Mouse (Mus musculus): ENCODE measurements around the gene Srp14. TPM values are rescaled to one million over a fixed set of nuclear protein-coding genes. Genes with fewer than 3 reads are reported as not detected.

The Srp14 gene
- total RNA-seq (2022), result 100 to 1,000 TPM; 124 to 135 (median 133) TPM

GRCm38 (mm10) chr2:118479550-118479909 lies at the start of gene Srp14:
TSS of gene Srp14 (minus strand) at chr2:118479711.
- DNase-seq (ENCODE audit: low spot score), result peak; percentile 91

- no peak for DNase-seq (ENCODE audit: low spot score)
Measured at GRCm38 (mm10) chr2:118526545-118526944, 47.0 kb upstream of the Srp14 start.

- no peak for DNase-seq (ENCODE audit: low spot score)
Measured at GRCm38 (mm10) chr2:118524811-118525210, 45.3 kb upstream of the Srp14 start.

GRCm38 (mm10) chr2:118523163-118523730 lies 43.7 kb upstream of the Srp14 start:
- DNase-seq (ENCODE audit: low spot score), result no peak

- no peak for DNase-seq (ENCODE audit: low spot score)
Measured at GRCm38 (mm10) chr2:118522265-118522664, 42.8 kb upstream of the Srp14 start.

GRCm38 (mm10) chr2:118520042-118520933 lies 40.8 kb upstream of the Srp14 start:
- peak; percentile 70 for DNase-seq (ENCODE audit: low spot score)

- no peak for DNase-seq (ENCODE audit: low spot score)
Measured at GRCm38 (mm10) chr2:118512418-118513377, 33.2 kb upstream of the Srp14 start.

- DNase-seq (ENCODE audit: low spot score), result peak; percentile 67
Measured at GRCm38 (mm10) chr2:118511779-118512417, 32.4 kb upstream of the Srp14 start.

GRCm38 (mm10) chr2:118510447-118511310 lies 31.2 kb upstream of the Srp14 start:
- DNase-seq (ENCODE audit: low spot score), result peak; percentile 86

GRCm38 (mm10) chr2:118509688-118510446 lies 30.4 kb upstream of the Srp14 start:
- no peak for DNase-seq (ENCODE audit: low spot score)

GRCm38 (mm10) chr2:118507126-118507525 lies 27.6 kb upstream of the Srp14 start:
- no peak for DNase-seq (ENCODE audit: low spot score)

- DNase-seq (ENCODE audit: low spot score), result no peak
Measured at GRCm38 (mm10) chr2:118500191-118500590, 20.7 kb upstream of the Srp14 start.

- peak; percentile 61 for DNase-seq (ENCODE audit: low spot score)
Measured at GRCm38 (mm10) chr2:118499135-118499961, 19.8 kb upstream of the Srp14 start.

GRCm38 (mm10) chr2:118498476-118498875 lies 19.0 kb upstream of the Srp14 start:
- no peak for DNase-seq (ENCODE audit: low spot score)

GRCm38 (mm10) chr2:118497890-118498289 lies 18.4 kb upstream of the Srp14 start:
- DNase-seq (ENCODE audit: low spot score), result no peak

GRCm38 (mm10) chr2:118495024-118495423 lies 15.5 kb upstream of the Srp14 start:
- no peak for DNase-seq (ENCODE audit: low spot score)

- DNase-seq (ENCODE audit: low spot score), result no peak
Measured at GRCm38 (mm10) chr2:118491741-118492395, 12.4 kb upstream of the Srp14 start.

- DNase-seq (ENCODE audit: low spot score), result peak; percentile 32
Measured at GRCm38 (mm10) chr2:118491281-118491731, 11.8 kb upstream of the Srp14 start.
